Mouse (Mus musculus) midbrain, embryonic 16.5 days (tissue): ENCODE data around the gene Ttc34. TPM values are rescaled to one million over a fixed set of nuclear protein-coding genes. Genes with fewer than 3 reads are reported as not detected.

Source experiments
- ATAC-seq: fragments of 200-750 bp; cut with Nextera tagmentation; 2 replicates; pipeline ENCODE4 v1.8.0; 2017; ENCODE audit warnings: moderate TSS enrichment
- H3K27ac ChIP-seq: fragments of 300-500 bp; sonication (generic); 2 replicates; pipeline ENCODE4 v1.5.1; 2014; ENCODE audit warnings: mild to moderate bottlenecking, low read length, mixed read lengths
- H3K27me3 ChIP-seq: fragments of 300-500 bp; sonication (generic); 2 replicates; pipeline ENCODE4 v1.6.1; 2014; ENCODE audit warnings: low read depth, low read length, mixed read lengths; ENCODE audit not compliant: control insufficient read depth, insufficient read depth
- H3K36me3 ChIP-seq: fragments of 300-500 bp; sonication (generic); 2 replicates; pipeline ENCODE4 v1.6.1; 2014; ENCODE audit warnings: mild to moderate bottlenecking, low read length, moderate library complexity, mixed read lengths; ENCODE audit not compliant: control insufficient read depth, insufficient read depth
- H3K4me1 ChIP-seq: fragments of 300-500 bp; sonication (generic); 2 replicates; pipeline ENCODE4 v1.6.1; 2014; ENCODE audit warnings: mild to moderate bottlenecking, low read length, mixed read lengths; ENCODE audit not compliant: control insufficient read depth, insufficient read depth
- H3K4me2 ChIP-seq: fragments of 300-500 bp; sonication (generic); 2 replicates; pipeline ENCODE4 v1.6.1; 2014; ENCODE audit warnings: mild to moderate bottlenecking, low read length, mixed read lengths
- H3K4me3 ChIP-seq: fragments of 300-500 bp; sonication (generic); 2 replicates; pipeline ENCODE4 v1.5.1; 2014; ENCODE audit warnings: low read depth, mild to moderate bottlenecking, low read length, moderate library complexity, mixed read lengths
- H3K9ac ChIP-seq: fragments of 300-500 bp; sonication (generic); 2 replicates; pipeline ENCODE4 v1.6.1; 2014; ENCODE audit warnings: low read depth, low read length, mixed read lengths
- H3K9me3 ChIP-seq: fragments of 300-500 bp; sonication (generic); replicated peaks from 2 replicates; pipeline ENCODE4 v1.6.1; 2014; ENCODE audit warnings: mild to moderate bottlenecking, low read length, mixed read lengths; ENCODE audit not compliant: control insufficient read depth, poor library complexity, severe bottlenecking
- WGBS: fragments of 180-500 bp; shearing (Covaris S2); extraction: QIAGEN DNeasy Blood & Tissue Kit; methylation state at CpG from one replicate; pipeline ENCODE4 v1.1.7; 2014; 5-methylcytosine and 5-hydroxymethylcytosine counted together
- polyA plus RNA-seq: library from polyadenylated mRNA; unstranded; fragments of >200 nt; fragmentation: Nextera tagmentation; extraction: Ambion mirVana; gene quantifications from 2 replicates; pipeline ENCODE4 v1.2.1, GENCODE M21; 2015

Gene Ttc34
- polyA plus RNA-seq, 1 experiment from 2014 or later = 2.9 TPM

GRCm38 (mm10) chr4:154854676-154855345, 17.6 kb downstream of the Ttc34 start:
- ATAC-seq = no peak
- peaks cover 5% of the 10 kb centered on the region for H3K4me1 ChIP-seq
- 60% methylated on average over 12 of the region's 12 CpGs for WGBS
- no peaks in the 10 kb centered on the region for H3K36me3 ChIP-seq
- peak overlapping the region; percentile 75; the same call in 1 of the 2 replicates for H3K9ac ChIP-seq
- H3K4me2 ChIP-seq = peak overlapping the region; percentile 69
- H3K27me3 ChIP-seq = no peaks in the 10 kb centered on the region; the same call in 1 of the 2 replicates
- H3K9me3 ChIP-seq = no peaks in the 10 kb centered on the region
- H3K4me3 ChIP-seq = peak overlapping the region; percentile 50
- no peak overlapping the region for H3K27ac ChIP-seq

GRCm38 (mm10) chr4:154855721-154856479, 18.6 kb downstream of the Ttc34 start:
- Histone ChIP-seq H3K36me3 (no peaks in the 10 kb centered on the region), H3K27ac (peak overlapping the region; percentile 88), H3K4me2 (peak overlapping the region; percentile 69), H3K9ac (peak overlapping the region; percentile 75), H3K4me1 (peaks cover 5% of the 10 kb centered on the region), H3K9me3 (no peaks in the 10 kb centered on the region), H3K4me3 (peak overlapping the region; percentile 50), H3K27me3 (no peaks in the 10 kb centered on the region; the same call in 1 of the 2 replicates)
- ATAC-seq = peak; percentile 97
- WGBS = under 1% methylated on average over 108 of the region's 110 CpGs

GRCm38 (mm10) chr4:154856480-154856837, 19.2 kb downstream of the Ttc34 start:
- 19% methylated on average over 9 of the region's 9 CpGs for WGBS
- ATAC-seq = no peak
- peaks cover 5% of the 10 kb centered on the region for H3K4me1 ChIP-seq

GRCm38 (mm10) chr4:154856882-154857281, 19.6 kb downstream of the Ttc34 start:
- H3K4me3 ChIP-seq = no peak overlapping the region
- H3K27ac ChIP-seq = peak overlapping the region; percentile 88
- H3K4me2 ChIP-seq = peak overlapping the region; percentile 69
- H3K4me1 ChIP-seq = peaks cover 5% of the 10 kb centered on the region
- no peaks in the 10 kb centered on the region; the same call in 1 of the 2 replicates for H3K27me3 ChIP-seq
- H3K9me3 ChIP-seq = no peaks in the 10 kb centered on the region
- no peak overlapping the region for H3K9ac ChIP-seq
- WGBS = 90% methylated on average over 7 of the region's 7 CpGs
- no peaks in the 10 kb centered on the region for H3K36me3 ChIP-seq
- ATAC-seq = no peak

More at GRCm38 (mm10) chr4:154856480-154856837, 19.2 kb downstream of the Ttc34 start:
- peak overlapping the region; percentile 88 for H3K27ac ChIP-seq
- H3K27me3 ChIP-seq = no peaks in the 10 kb centered on the region; the same call in 1 of the 2 replicates
- H3K4me2 ChIP-seq = peak overlapping the region; percentile 69
- H3K9ac ChIP-seq = no peak overlapping the region; the same call in 1 of the 2 replicates
- no peaks in the 10 kb centered on the region for H3K9me3 ChIP-seq
- no peaks in the 10 kb centered on the region for H3K36me3 ChIP-seq
- H3K4me3 ChIP-seq = peak overlapping the region; percentile 50

GRCm38 (mm10) chr4:154857366-154858240, 20.3 kb downstream of the Ttc34 start:
- 83% methylated on average over 10 of the region's 10 CpGs for WGBS
- no peak overlapping the region for H3K4me2 ChIP-seq
- no peak for ATAC-seq
- peaks cover 5% of the 10 kb centered on the region for H3K4me1 ChIP-seq
- H3K27me3 ChIP-seq = no peaks in the 10 kb centered on the region; the same call in 1 of the 2 replicates
- H3K4me3 ChIP-seq = no peak overlapping the region
- H3K36me3 ChIP-seq = no peaks in the 10 kb centered on the region
- H3K9me3 ChIP-seq = no peaks in the 10 kb centered on the region
- H3K27ac ChIP-seq = no peak overlapping the region
- H3K9ac ChIP-seq = no peak overlapping the region

GRCm38 (mm10) chr4:154858601-154859000, 21.3 kb downstream of the Ttc34 start:
- 79% methylated on average over 3 of the region's 3 CpGs for WGBS
- Histone ChIP-seq H3K9me3 (no peaks in the 10 kb centered on the region), H3K4me1 (peaks cover 5% of the 10 kb centered on the region), H3K27me3 (no peaks in the 10 kb centered on the region; the same call in 1 of the 2 replicates), H3K4me2 (no peak overlapping the region), H3K4me3 (no peak overlapping the region), H3K27ac (no peak overlapping the region), H3K36me3 (no peaks in the 10 kb centered on the region), H3K9ac (no peak overlapping the region)
- ATAC-seq = no peak

- Histone ChIP-seq H3K4me2 (no peak overlapping the region), H3K4me3 (no peak overlapping the region), H3K9me3 (no peaks in the 10 kb centered on the region), H3K4me1 (peaks cover 10% of the 10 kb centered on the region), H3K27ac (no peak overlapping the region), H3K27me3 (no peaks in the 10 kb centered on the region; the same call in 1 of the 2 replicates), H3K36me3 (no peaks in the 10 kb centered on the region), H3K9ac (no peak overlapping the region)
- 85% methylated on average over 5 of the region's 5 CpGs for WGBS
- ATAC-seq = no peak
Observed at GRCm38 (mm10) chr4:154861967-154862366, 24.7 kb downstream of the Ttc34 start.

GRCm38 (mm10) chr4:154863436-154863935, 26.2 kb downstream of the Ttc34 start:
- no peak for ATAC-seq
- 90% methylated on average over 3 of the region's 3 CpGs for WGBS
- Histone ChIP-seq H3K36me3 (no peaks in the 10 kb centered on the region), H3K9ac (no peak overlapping the region), H3K4me3 (no peak overlapping the region), H3K9me3 (no peaks in the 10 kb centered on the region), H3K4me2 (no peak overlapping the region), H3K4me1 (peaks cover 10% of the 10 kb centered on the region), H3K27ac (peak overlapping the region; percentile 58; the same call in 1 of the 2 replicates), H3K27me3 (no peaks in the 10 kb centered on the region; the same call in 1 of the 2 replicates)
